Mouse (Mus musculus) forebrain, embryonic 11.5 days (tissue): ENCODE measurements around the gene Cyp11a1. TPM values are rescaled to one million over a fixed set of nuclear protein-coding genes. Genes with fewer than 3 reads are reported as not detected.

Experiments
- ATAC-seq: fragments of 200-750 bp; cut with Nextera tagmentation; replicated peaks from 2 replicates; pipeline ENCODE4 v1.8.0; 2017; ENCODE audit warnings: moderate TSS enrichment; ENCODE audit not compliant: low FRiP score
- DNase-seq: peaks from one replicate; pipeline ENCODE4 v3.0.0-alpha.2; 2017; ENCODE audit warnings: low spot score
- H3K27ac ChIP-seq: fragments of 300-500 bp; sonication (generic); 2 replicates; pipeline ENCODE4 v1.5.1; 2014; ENCODE audit warnings: low read depth, low read length
- H3K27me3 ChIP-seq: fragments of 300-500 bp; sonication (generic); 2 replicates; pipeline ENCODE4 v1.6.1; 2014; ENCODE audit warnings: mild to moderate bottlenecking, low read length, mixed read lengths; ENCODE audit not compliant: control insufficient read depth, insufficient read depth
- H3K36me3 ChIP-seq: fragments of 300-500 bp; sonication (generic); 2 replicates; pipeline ENCODE4 v1.6.1; 2014; ENCODE audit warnings: mild to moderate bottlenecking, low read length, moderate library complexity, mixed read lengths; ENCODE audit not compliant: control insufficient read depth, insufficient read depth
- H3K4me1 ChIP-seq: fragments of 300-500 bp; sonication (generic); replicated peaks from 2 replicates; pipeline ENCODE4 v1.6.1; 2014; ENCODE audit warnings: low read length, mixed read lengths; ENCODE audit not compliant: control insufficient read depth, insufficient read depth
- H3K4me2 ChIP-seq: fragments of 300-500 bp; sonication (generic); 2 replicates; pipeline ENCODE4 v1.6.1; 2014; ENCODE audit warnings: low read depth, mild to moderate bottlenecking, low read length, moderate library complexity, mixed read lengths; ENCODE audit not compliant: severe bottlenecking
- H3K4me3 ChIP-seq: fragments of 300-500 bp; sonication (generic); 2 replicates; pipeline ENCODE4 v1.5.1; 2014; ENCODE audit warnings: low read depth, low read length
- H3K9ac ChIP-seq: fragments of 300-500 bp; sonication (generic); 2 replicates; pipeline ENCODE4 v1.6.1; 2014; ENCODE audit warnings: low read length
- H3K9me3 ChIP-seq: fragments of 300-500 bp; sonication (generic); 2 replicates; pipeline ENCODE4 v1.6.1; 2016; ENCODE audit warnings: low read length, mixed read lengths; ENCODE audit not compliant: control insufficient read depth
- WGBS: fragments of 180-500 bp; shearing (Covaris S2); extraction: QIAGEN DNeasy Blood & Tissue Kit; methylation state at CpG from one replicate; pipeline ENCODE4 v1.1.7; 2014; 5-methylcytosine and 5-hydroxymethylcytosine counted together
- polyA plus RNA-seq: library from polyadenylated mRNA; unstranded; fragments of >200 nt; fragmentation: Nextera tagmentation; extraction: Ambion mirVana; gene quantifications from 2 replicates; pipeline ENCODE4 v1.2.1, GENCODE M21; 2014

Cyp11a1 gene
- polyA plus RNA-seq, 1 experiment from 2014 or later, result not detected

DNA sequence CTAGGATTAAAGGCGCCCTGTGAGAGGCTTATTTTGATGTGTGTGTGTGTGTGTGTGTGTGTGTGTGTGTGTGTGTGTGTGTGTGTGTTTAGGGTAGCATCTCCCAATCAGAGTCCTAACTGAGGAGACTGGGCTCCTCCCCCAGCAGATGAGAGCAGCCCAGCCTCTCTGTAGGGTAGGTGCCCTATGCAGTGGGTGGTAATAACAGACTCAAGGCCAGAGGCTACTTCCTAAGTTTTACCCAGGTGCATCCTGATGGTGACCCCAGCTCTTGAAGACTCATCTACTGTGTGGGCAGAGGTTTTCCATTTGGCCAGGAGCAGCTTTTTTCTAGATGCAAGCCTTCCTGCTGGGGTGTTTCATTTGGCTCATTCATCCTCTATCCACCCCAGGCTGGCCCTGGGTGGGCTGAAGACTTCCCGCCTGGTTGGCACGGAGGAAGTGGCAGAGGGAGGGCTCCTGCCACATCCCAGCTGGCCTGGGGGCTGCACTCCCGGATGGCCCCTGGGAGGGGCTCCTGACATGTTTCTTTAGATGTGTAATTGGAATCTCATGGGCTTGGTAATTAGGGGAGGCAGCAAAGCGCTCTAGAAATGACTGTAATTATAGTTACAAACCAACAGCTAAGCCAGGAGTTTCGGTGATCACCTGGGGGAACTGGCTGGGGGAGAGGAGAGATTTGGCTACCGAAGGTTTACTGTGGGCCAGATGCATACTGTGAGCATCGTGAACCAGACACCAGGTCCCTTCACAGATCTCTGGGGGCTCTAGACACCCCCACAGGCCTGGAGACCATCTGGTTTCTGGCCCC lies 13.2 kb upstream of the Cyp11a1 start:
- no peak overlapping the region for H3K4me2 ChIP-seq
- no peak for ATAC-seq
- H3K4me1 ChIP-seq, result no peaks in the 10 kb centered on the region; the same call in 1 of the 2 replicates
- H3K4me3 ChIP-seq, result no peak overlapping the region
- no peak overlapping the region for H3K27ac ChIP-seq
- DNase-seq, result no peak
- H3K9ac ChIP-seq, result no peak overlapping the region
- H3K9me3 ChIP-seq, result no peaks in the 10 kb centered on the region
- peaks cover 6% of the 10 kb centered on the region; the same call in 1 of the 2 replicates for H3K27me3 ChIP-seq
- no peaks in the 10 kb centered on the region for H3K36me3 ChIP-seq
- WGBS, result 53% methylated on average over 8 of the region's 8 CpGs

DNA sequence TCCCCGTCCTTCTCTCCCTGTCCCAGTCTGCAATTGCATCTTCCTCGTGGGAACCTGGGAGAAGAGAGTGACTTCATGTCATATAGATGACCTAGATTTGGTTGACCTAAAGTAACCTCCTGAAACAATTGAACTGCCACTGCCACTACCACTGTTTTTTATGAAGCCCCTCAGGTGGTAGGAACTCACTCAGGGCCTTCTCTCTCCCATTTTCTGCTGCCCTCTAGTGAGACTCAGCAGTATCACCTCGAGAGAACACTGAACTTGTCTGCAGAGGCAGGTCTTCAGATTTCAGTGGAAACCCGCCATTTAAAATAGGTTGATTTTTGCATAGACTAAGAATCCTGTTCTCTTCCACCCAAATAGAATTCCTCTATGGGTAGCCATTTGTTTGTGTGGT lies 10.9 kb upstream of the Cyp11a1 start:
- no peaks in the 10 kb centered on the region for H3K36me3 ChIP-seq
- 43% methylated on average over 4 of the region's 4 CpGs for WGBS
- H3K4me3 ChIP-seq, result no peak overlapping the region
- no peaks in the 10 kb centered on the region; the same call in 1 of the 2 replicates for H3K4me1 ChIP-seq
- H3K4me2 ChIP-seq, result no peak overlapping the region
- no peak overlapping the region for H3K9ac ChIP-seq
- DNase-seq, result no peak
- H3K27ac ChIP-seq, result no peak overlapping the region
- no peak for ATAC-seq
- no peaks in the 10 kb centered on the region for H3K9me3 ChIP-seq
- H3K27me3 ChIP-seq, result peaks cover 6% of the 10 kb centered on the region; the same call in 1 of the 2 replicates

DNA sequence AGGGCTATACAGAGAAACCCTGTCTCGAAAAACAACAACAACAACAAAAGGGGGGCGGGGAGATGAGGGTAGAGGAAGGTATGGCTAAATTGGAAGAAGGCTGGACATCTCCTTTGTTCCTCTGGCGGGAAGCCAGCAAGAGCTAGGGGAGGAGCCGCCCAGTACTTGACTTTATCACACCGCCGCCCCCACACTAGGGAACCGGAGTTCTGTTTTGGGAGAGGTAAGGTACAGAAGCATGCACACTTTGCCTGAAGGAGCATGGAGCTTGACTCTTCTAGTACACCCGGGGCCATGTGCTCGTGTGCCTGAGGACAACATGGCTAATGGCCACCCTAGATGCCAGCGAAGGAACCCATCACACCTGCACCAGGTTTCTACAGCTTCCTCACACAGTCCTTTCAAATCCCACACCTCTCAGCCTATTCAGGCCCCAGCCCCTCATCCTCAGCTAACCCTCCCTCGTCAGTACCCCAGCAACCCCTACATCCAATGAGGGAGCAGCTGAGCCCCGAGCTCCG lies 8.6 kb upstream of the Cyp11a1 start:
- Histone ChIP-seq H3K4me3 (peak overlapping the region; percentile 11), H3K27ac (no peak overlapping the region), H3K36me3 (no peaks in the 10 kb centered on the region), H3K9me3 (no peaks in the 10 kb centered on the region), H3K4me2 (peak overlapping the region; percentile 47), H3K27me3 (peaks cover 6% of the 10 kb centered on the region; the same call in 1 of the 2 replicates), H3K4me1 (no peaks in the 10 kb centered on the region; the same call in 1 of the 2 replicates), H3K9ac (no peak overlapping the region)
- DNase-seq, result no peak
- 24% methylated on average over 13 of the region's 13 CpGs for WGBS
- ATAC-seq, result no peak

DNA sequence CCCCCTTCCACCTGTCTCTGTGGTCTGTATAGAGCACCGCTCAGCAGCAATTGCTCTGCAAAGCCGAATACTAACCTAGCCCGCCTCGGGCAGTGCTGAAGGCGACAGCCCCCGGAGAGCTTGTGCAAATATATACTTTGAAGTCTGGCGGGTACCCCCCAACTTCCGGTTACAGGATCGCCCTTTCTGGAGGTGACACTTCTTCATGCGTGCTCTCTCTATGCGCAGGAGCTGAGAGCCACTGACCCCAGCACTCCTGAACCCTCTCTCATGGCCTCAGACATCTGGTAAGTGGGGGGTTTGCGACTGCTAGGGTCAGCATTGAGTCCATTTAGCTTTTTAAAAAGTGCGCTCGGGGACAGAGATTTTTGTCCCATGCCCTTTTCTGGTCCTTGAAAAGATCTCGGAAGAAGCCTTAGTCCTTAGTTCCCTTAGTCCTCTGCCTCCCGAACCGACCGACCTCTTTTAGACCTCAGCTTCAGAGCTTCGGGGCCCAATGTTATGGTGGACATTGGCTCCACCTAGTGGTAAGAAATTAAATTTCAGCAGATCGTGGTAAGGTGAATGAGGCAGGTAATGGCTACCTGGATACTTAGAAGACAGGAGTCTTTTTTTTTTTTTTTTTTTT lies 8.1 kb upstream of the Cyp11a1 start:
- Histone ChIP-seq H3K4me1 (no peaks in the 10 kb centered on the region; the same call in 1 of the 2 replicates), H3K9me3 (no peaks in the 10 kb centered on the region), H3K4me3 (peak overlapping the region; percentile 11), H3K27me3 (peaks cover 6% of the 10 kb centered on the region; the same call in 1 of the 2 replicates), H3K36me3 (no peaks in the 10 kb centered on the region), H3K27ac (no peak overlapping the region), H3K9ac (no peak overlapping the region), H3K4me2 (peak overlapping the region; percentile 47)
- WGBS, result under 1% methylated on average over 20 of the region's 20 CpGs
- peak; percentile 69 for DNase-seq
- peak; percentile 82 for ATAC-seq

DNA sequence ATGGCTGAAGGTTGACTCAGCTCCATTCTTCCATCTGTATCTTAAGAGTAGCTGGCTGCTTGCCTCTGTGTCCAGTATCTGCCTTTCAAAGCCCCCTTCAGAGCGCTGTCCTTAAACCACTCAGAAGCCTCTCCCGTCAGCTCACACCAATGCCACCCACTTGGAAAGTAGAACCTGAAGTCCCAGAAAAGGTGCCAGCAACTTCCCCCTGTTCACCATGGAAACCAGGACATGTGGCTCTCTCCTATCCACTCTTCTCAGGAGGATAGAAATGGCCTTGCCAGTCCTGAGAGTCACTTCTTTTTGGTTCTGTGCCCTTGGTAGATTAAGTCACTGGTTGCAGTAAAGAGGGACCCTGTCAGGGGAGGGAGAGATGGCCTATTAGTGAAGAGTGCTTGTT lies 7.5 kb upstream of the Cyp11a1 start:
- H3K36me3 ChIP-seq, result no peaks in the 10 kb centered on the region
- H3K27ac ChIP-seq, result no peak overlapping the region
- DNase-seq (no peak), ATAC-seq (no peak)
- no peak overlapping the region for H3K4me3 ChIP-seq
- 53% methylated on average over 2 of the region's 2 CpGs for WGBS
- H3K9ac ChIP-seq, result no peak overlapping the region
- no peaks in the 10 kb centered on the region for H3K9me3 ChIP-seq
- H3K27me3 ChIP-seq, result peaks cover 6% of the 10 kb centered on the region; the same call in 1 of the 2 replicates
- no peaks in the 10 kb centered on the region; the same call in 1 of the 2 replicates for H3K4me1 ChIP-seq
- H3K4me2 ChIP-seq, result no peak overlapping the region

DNA sequence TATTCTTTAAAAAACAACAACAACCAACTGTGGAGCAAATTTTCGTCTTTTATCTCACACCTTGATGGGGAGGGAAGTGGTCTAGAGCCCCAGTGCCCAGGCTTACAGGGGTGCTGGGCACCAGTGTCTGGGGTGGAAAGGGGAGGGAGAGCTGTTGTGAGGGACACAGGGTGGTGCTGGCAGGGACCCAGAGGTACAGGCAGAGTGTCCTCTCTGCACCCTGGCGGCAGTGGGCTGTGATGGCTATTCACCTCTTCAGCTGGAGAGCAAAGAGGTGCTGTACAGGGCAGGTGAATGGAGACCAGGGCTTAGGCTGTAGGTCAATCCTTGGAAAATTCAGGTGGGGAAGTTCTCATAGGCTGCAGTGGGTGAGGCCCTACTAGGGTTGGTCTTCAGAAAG lies 6.5 kb upstream of the Cyp11a1 start:
- WGBS, result 57% methylated on average over 2 of the region's 2 CpGs
- no peaks in the 10 kb centered on the region for H3K36me3 ChIP-seq
- no peak overlapping the region for H3K4me2 ChIP-seq
- H3K27me3 ChIP-seq, result peaks cover 6% of the 10 kb centered on the region; the same call in 1 of the 2 replicates
- H3K9me3 ChIP-seq, result no peaks in the 10 kb centered on the region
- no peak overlapping the region for H3K27ac ChIP-seq
- H3K4me1 ChIP-seq, result no peaks in the 10 kb centered on the region; the same call in 1 of the 2 replicates
- no peak overlapping the region for H3K4me3 ChIP-seq
- ATAC-seq (no peak), DNase-seq (no peak)
- no peak overlapping the region for H3K9ac ChIP-seq

DNA sequence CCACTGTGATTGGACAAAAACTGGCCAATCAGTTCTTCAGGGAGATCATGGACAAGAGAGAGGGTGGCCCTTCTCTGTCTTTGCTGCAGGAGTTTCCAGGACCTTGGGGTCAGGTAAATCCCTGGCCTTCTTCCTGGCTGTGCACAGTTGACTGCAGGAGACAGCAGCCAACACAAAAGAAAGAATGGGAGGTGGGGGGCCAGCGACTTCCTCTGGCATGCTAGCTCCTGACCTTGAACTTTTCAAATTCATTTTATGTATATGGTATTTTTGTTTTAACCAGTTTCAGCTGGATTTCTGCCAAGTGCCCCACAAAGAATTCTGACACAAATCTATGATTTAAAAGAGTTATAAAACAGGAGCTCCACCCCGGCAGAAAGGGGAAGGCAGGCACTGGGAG lies 2.9 kb upstream of the Cyp11a1 start:
- no peaks in the 10 kb centered on the region; the same call in 1 of the 2 replicates for H3K4me1 ChIP-seq
- no peaks in the 10 kb centered on the region for H3K36me3 ChIP-seq
- H3K27ac ChIP-seq, result no peak overlapping the region
- H3K9me3 ChIP-seq, result no peaks in the 10 kb centered on the region
- no peak overlapping the region for H3K9ac ChIP-seq
- ATAC-seq (no peak), DNase-seq (no peak)
- H3K4me2 ChIP-seq, result no peak overlapping the region
- 42% methylated on average over 2 of the region's 2 CpGs for WGBS
- H3K27me3 ChIP-seq, result no peaks in the 10 kb centered on the region; the same call in 1 of the 2 replicates
- H3K4me3 ChIP-seq, result no peak overlapping the region

DNA sequence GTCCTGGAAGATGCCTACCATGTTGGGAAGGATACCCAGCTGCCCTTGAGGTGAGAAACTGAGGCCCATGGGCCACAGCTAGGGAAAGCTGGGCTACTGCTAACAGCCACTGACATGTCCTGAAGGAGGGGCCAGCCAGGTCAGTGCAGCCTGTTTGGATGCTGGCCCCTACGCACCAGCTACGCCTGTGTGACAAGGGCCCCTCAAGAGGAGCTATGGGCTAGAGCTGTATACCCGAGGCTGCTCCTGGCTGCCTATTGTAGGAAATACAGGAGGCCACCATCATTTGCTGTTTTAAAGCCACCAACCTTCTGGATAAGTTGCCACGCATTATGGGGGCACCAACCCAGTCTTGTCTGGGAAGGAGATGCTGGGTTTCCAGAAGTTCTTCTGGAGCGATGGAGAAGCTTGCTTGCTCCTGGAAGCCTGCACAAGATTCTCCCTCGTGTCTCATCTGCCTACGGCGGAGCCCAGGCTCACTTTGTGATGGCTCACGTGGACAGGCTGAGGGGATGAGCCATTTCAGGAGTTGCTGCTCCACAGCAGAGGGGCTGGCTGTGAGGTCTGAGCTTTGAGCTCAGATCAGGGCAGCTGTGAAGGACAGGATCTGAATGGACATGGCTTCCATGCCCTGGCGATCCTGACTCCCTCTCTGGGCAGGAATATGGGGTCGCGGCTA lies 2.3 kb downstream of the Cyp11a1 start:
- no peaks in the 10 kb centered on the region for H3K27me3 ChIP-seq
- H3K9me3 ChIP-seq, result no peaks in the 10 kb centered on the region
- peaks cover 6% of the 10 kb centered on the region; the same call in 1 of the 2 replicates for H3K4me1 ChIP-seq
- peak overlapping the region; percentile 31 for H3K4me2 ChIP-seq
- H3K9ac ChIP-seq, result peak overlapping the region; percentile 48
- peak overlapping the region; percentile 78 for H3K27ac ChIP-seq
- WGBS, result 65% methylated on average over 12 of the region's 12 CpGs
- H3K36me3 ChIP-seq, result no peaks in the 10 kb centered on the region
- H3K4me3 ChIP-seq, result no peak overlapping the region
- peak; percentile 67 for ATAC-seq
- no peak for DNase-seq
